Mouse (Mus musculus) brain, embryonic 14.5 days (tissue): Measurements from ENCODE around the gene Trim33.

Source experiments
- CTCF ChIP-seq: fragments of 200-500 bp; IDR thresholded peaks from 2 replicates; pipeline ENCODE4 v1.5.1; 2012; ENCODE audit warnings: inconsistent platforms, mild to moderate bottlenecking, moderate library complexity, borderline replicate concordance; ENCODE audit not compliant: insufficient read depth, insufficient read length; ENCODE audit errors: extremely low read depth
- POLR2A ChIP-seq: fragments of 200-500 bp; IDR thresholded peaks from 2 replicates; pipeline ENCODE4 v1.6.1; 2012; ENCODE audit warnings: mild to moderate bottlenecking, inconsistent platforms, borderline replicate concordance; ENCODE audit not compliant: poor library complexity, insufficient read depth, insufficient read length, severe bottlenecking; ENCODE audit errors: extremely low read depth

DNA sequence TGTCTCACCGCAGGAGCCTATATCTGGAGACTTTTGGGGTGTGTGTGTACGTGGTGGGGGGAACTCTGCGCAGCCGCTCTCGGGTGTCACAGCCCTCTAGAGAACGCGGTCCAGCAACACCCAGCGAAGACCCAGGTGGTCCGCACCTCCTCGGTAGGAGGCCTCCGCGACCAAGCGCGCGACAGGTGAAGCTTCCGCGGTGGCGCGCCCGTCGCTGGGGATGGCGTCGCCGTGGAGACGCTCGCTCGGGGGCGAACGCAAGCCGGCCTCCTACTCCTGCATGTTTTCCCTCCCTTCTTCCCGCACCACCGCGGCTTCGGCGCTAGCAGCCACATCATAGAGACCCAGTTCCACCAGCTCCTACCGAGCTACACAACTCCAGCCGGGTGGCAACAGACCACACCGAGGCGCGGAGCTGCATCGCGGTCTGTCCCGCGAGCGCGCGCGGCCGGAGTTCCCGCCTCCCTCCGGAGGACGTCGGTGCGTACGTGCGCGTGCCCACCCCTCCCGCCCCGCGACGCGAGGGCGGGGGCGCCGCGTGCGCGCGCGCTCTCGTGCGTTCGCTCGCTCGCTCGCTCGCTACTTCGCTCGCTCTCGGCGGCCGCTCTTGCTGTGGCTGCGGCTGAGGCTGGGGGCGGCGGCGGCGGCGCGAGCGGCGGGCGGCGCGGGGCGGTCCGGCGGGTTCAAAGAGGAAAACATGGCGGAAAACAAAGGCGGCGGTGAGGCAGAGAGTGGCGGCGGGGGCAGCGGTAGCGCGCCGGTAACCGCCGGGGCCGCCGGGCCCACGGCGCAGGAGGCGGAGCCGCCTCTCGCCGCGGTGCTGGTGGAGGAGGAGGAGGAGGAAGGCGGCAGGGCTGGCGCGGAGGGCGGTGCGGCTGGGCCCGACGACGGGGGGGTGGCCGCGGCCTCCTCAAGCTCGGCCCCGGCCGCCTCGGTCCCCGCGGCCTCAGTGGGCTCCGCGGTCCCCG, at the start of gene Trim33:
- TF ChIP-seq CTCF (peak; percentile 6; the same call in 1 of the 2 replicates), POLR2A (peak; percentile 98)
